Mouse (Mus musculus) megakaryocyte, embryonic 14.5 days (primary cell): ENCODE data around the gene Socs3.

Source experiments
- FLI1 ChIP-seq: IDR thresholded peaks from 2 replicates; pipeline ENCODE4 v1.6.1; 2012; ENCODE audit warnings: low read length, inconsistent platforms, mixed read lengths
- GATA1 ChIP-seq: IDR thresholded peaks from 3 replicates; pipeline ENCODE4 v1.6.1; 2012; ENCODE audit warnings: mixed read lengths, low read length, inconsistent platforms, borderline replicate concordance

DNA sequence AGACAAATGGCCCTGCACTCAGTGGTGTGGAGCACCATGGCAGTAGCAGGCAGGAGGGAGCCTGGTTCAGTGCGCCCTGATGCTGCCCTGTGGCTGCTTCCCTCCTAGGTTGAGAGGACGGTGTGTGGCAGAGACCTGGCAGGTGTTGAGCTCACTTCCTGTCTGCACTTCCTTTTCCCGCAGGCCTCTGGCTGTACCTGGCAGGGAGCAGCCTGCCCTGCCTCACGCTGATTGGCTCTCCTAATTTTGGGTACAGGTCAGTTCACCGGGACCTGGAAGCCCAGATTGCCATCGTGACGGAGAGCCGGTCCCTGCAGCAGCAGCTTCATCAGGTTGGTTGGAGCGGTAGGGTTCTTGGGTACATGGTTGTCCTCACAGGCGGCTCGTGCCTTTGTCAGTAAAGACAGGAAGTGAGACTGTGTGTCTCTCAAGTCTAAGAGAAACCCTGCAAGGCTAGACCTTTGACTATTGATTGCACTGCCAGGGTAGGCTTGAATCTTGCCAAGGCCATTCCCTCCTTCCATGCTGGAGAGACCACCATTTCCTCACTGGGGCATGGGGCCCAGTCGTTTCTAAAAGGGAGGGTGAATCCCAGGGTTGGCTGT lies 44.6 kb upstream of the Socs3 start:
- no peak for TF ChIP-seq FLI1
- no peak for TF ChIP-seq GATA1
